Mouse (Mus musculus): ENCODE measurements at regions not wholly inside any gene's neighbourhood (a gene's known extent, or its start where the extent isn't known, plus 50 kb on each side); places are given as distances from the start of the nearest gene placed in this dataset.

- no peak for TF ChIP-seq POLR2A (IDR thresholded peaks at IDR 0.05; ENCODE audit: extremely low read depth, insufficient read depth, low read length)
- no peak for TF ChIP-seq CTCF (IDR thresholded peaks at IDR 0.05; ENCODE audit: extremely low read depth, insufficient read depth, low read length)
These were observed 276.7 kb upstream of the Intu start for GRCm38 (mm10) chr3:40254376-40254775.

Measured in cortical plate, adult 2 months (tissue).